Mouse (Mus musculus) CH12.LX (cell line): ENCODE measurements around the gene Cacna1h. TPM values are rescaled to one million over a fixed set of nuclear protein-coding genes. Genes with fewer than 3 reads are reported as not detected.

Experiments used
- DNase-seq: peaks from one replicate; pipeline ENCODE4 v3.0.0-alpha.2; 2013; ENCODE audit errors: extremely low read depth
- H3K27ac ChIP-seq: 2 replicates; pipeline ENCODE4 v1.5.1; 2012; ENCODE audit warnings: low read depth, mild to moderate bottlenecking, control low read depth, moderate library complexity; ENCODE audit not compliant: insufficient read depth
- H3K27me3 ChIP-seq: replicated peaks from 2 replicates; pipeline ENCODE3; 2012; ENCODE audit warnings: inconsistent platforms
- H3K36me3 ChIP-seq, 2 experiments: replicated peaks in 1 of 2; 2 replicates each; pipeline versions ENCODE3 to v1.6.1; 2012; ENCODE audit warnings: inconsistent platforms in 1 of 2, low read length in 1 of 2, mild to moderate bottlenecking in 1 of 2, mixed read lengths in 1 of 2, moderate library complexity in 1 of 2; ENCODE audit not compliant: control insufficient read depth in 1 of 2, insufficient read depth in 1 of 2
- H3K4me1 ChIP-seq, 2 experiments: 2 replicates each; pipeline ENCODE4 v1.6.1; 2012; ENCODE audit warnings: inconsistent platforms in 1 of 2, moderate library complexity in 1 of 2; ENCODE audit not compliant: insufficient read depth in 2 of 2, control insufficient read depth in 1 of 2
- H3K4me2 ChIP-seq: 2 replicates; pipeline ENCODE4 v1.6.1; 2012; ENCODE audit warnings: low read depth, mild to moderate bottlenecking, control low read depth; ENCODE audit not compliant: poor library complexity, insufficient read depth, severe bottlenecking
- H3K4me3 ChIP-seq, 3 experiments: fragments of 150-350 bp in 1 of 3; sonication (generic) in 1 of 3; replicated peaks in 1 of 3; 2 replicates each; pipeline versions ENCODE3 to v1.5.1; 2011 to 2012; ENCODE audit warnings: low read depth in 2 of 3, low read length in 2 of 3, mild to moderate bottlenecking in 2 of 3, moderate library complexity in 2 of 3, control low read depth in 1 of 3, improper control_type of control experiment in 1 of 3, inconsistent platforms in 1 of 3, mixed read lengths in 1 of 3; ENCODE audit not compliant: poor library complexity in 1 of 3
- H3K79me2 ChIP-seq: replicated peaks from 2 replicates; pipeline ENCODE4 v1.6.1; 2012; ENCODE audit warnings: mild to moderate bottlenecking, moderate library complexity; ENCODE audit not compliant: control insufficient read depth, poor library complexity, insufficient read depth, severe bottlenecking; ENCODE audit errors: extremely low read depth
- H3K9ac ChIP-seq: 2 replicates; pipeline ENCODE4 v1.6.1; 2012; ENCODE audit warnings: low read depth, mild to moderate bottlenecking, control low read depth, moderate library complexity; ENCODE audit not compliant: insufficient read depth
- H3K9me3 ChIP-seq: replicated peaks from 2 replicates; pipeline ENCODE3; 2012; ENCODE audit warnings: low read length, inconsistent platforms, mixed read lengths
- CHD2 ChIP-seq: IDR thresholded peaks from 2 replicates; pipeline ENCODE4 v1.6.1; 2011; ENCODE audit warnings: low read length, improper control_type of control experiment
- CTCF ChIP-seq, 2 experiments: IDR thresholded peaks in 1 of 2; conservative IDR thresholded peaks in 1 of 2; 2 replicates each; pipeline ENCODE4 v1.5.1; 2011 to 2012; ENCODE audit warnings: low read depth in 2 of 2, low read length in 2 of 2, improper control_type of control experiment in 1 of 2, inconsistent platforms in 1 of 2, mild to moderate bottlenecking in 1 of 2, moderate library complexity in 1 of 2
- GABPA ChIP-seq: IDR thresholded peaks from 2 replicates; pipeline ENCODE4 v1.6.1; 2012; ENCODE audit warnings: low read depth, low read length, improper control_type of control experiment, inconsistent platforms; ENCODE audit not compliant: insufficient replicate concordance
- IRF4 ChIP-seq: IDR thresholded peaks from 2 replicates; pipeline ENCODE4 v1.6.1; 2014; ENCODE audit warnings: low read depth, mild to moderate bottlenecking, inconsistent platforms, low read length, improper control_type of control experiment
- JUND ChIP-seq: conservative IDR thresholded peaks from 2 replicates; pipeline ENCODE4 v1.6.1; 2011; ENCODE audit warnings: low read depth, low read length, improper control_type of control experiment
- KAT2A ChIP-seq: IDR thresholded peaks from 2 replicates; pipeline ENCODE4 v1.6.1; 2012; ENCODE audit warnings: low read length, improper control_type of control experiment, inconsistent platforms; ENCODE audit not compliant: insufficient replicate concordance
- MAFK ChIP-seq: IDR thresholded peaks from 2 replicates; pipeline ENCODE4 v1.6.1; 2011; ENCODE audit warnings: low read length, improper control_type of control experiment; ENCODE audit not compliant: insufficient replicate concordance
- MAX ChIP-seq: IDR thresholded peaks from 2 replicates; pipeline ENCODE4 v1.6.1; 2011; ENCODE audit warnings: low read length, improper control_type of control experiment
- MEF2A ChIP-seq: IDR thresholded peaks from 2 replicates; pipeline ENCODE4 v1.6.1; 2014; ENCODE audit warnings: low read depth, mild to moderate bottlenecking, inconsistent platforms, low read length, improper control_type of control experiment, borderline replicate concordance
- MXI1 ChIP-seq: IDR thresholded peaks from 2 replicates; pipeline ENCODE4 v1.6.1; 2011; ENCODE audit warnings: mild to moderate bottlenecking, low read depth, low read length, improper control_type of control experiment
- NELFE ChIP-seq: IDR thresholded peaks from 2 replicates; pipeline ENCODE4 v1.6.1; 2011; ENCODE audit warnings: low read depth, low read length, improper control_type of control experiment
- NRF1 ChIP-seq: IDR thresholded peaks from 2 replicates; pipeline ENCODE4 v1.6.1; 2014; ENCODE audit warnings: low read depth, mild to moderate bottlenecking, inconsistent platforms, low read length, improper control_type of control experiment, moderate library complexity
- PAX5 ChIP-seq: IDR thresholded peaks from 2 replicates; pipeline ENCODE4 v1.6.1; 2012; ENCODE audit warnings: low read length, inconsistent platforms, mixed read lengths
- POLR2A ChIP-seq: IDR thresholded peaks from 2 replicates; pipeline ENCODE4 v1.6.1; 2011; ENCODE audit warnings: low read depth, mild to moderate bottlenecking, improper control_type of control experiment, low read length
- POLR2AphosphoS2 ChIP-seq: IDR thresholded peaks from 2 replicates; pipeline ENCODE4 v1.6.1; 2011; ENCODE audit warnings: low read depth, low read length, improper control_type of control experiment
- RAD21 ChIP-seq: IDR thresholded peaks from 2 replicates; pipeline ENCODE4 v1.6.1; 2011; ENCODE audit warnings: low read depth, mild to moderate bottlenecking, low read length, improper control_type of control experiment, moderate library complexity
- SMC3 ChIP-seq: IDR thresholded peaks from 2 replicates; pipeline ENCODE4 v1.6.1; 2011; ENCODE audit warnings: low read depth, low read length, improper control_type of control experiment
- TCF12 ChIP-seq: IDR thresholded peaks from 2 replicates; pipeline ENCODE4 v1.6.1; 2014; ENCODE audit warnings: low read depth, mild to moderate bottlenecking, inconsistent platforms, low read length, improper control_type of control experiment
- UBTF ChIP-seq: IDR thresholded peaks from 2 replicates; pipeline ENCODE4 v1.6.1; 2012; ENCODE audit warnings: low read depth, mild to moderate bottlenecking, inconsistent platforms, low read length, improper control_type of control experiment, moderate library complexity
- USF1 ChIP-seq: IDR thresholded peaks from 2 replicates; pipeline ENCODE4 v1.6.1; 2014; ENCODE audit warnings: low read depth, mild to moderate bottlenecking, inconsistent platforms, low read length, improper control_type of control experiment
- ZC3H11A ChIP-seq: IDR thresholded peaks from 2 replicates; pipeline ENCODE4 v1.6.1; 2012; ENCODE audit warnings: low read depth, mild to moderate bottlenecking, inconsistent platforms, low read length, improper control_type of control experiment
- ZKSCAN1 ChIP-seq: IDR thresholded peaks from 2 replicates; pipeline ENCODE4 v1.6.1; 2012; ENCODE audit warnings: low read depth, inconsistent platforms, low read length, improper control_type of control experiment, borderline replicate concordance
- ZMIZ1 ChIP-seq: IDR thresholded peaks from 2 replicates; pipeline ENCODE4 v1.6.1; 2012; ENCODE audit warnings: low read depth, mild to moderate bottlenecking, inconsistent platforms, low read length, improper control_type of control experiment
- ZNF384 ChIP-seq: IDR thresholded peaks from 2 replicates; pipeline ENCODE4 v1.6.1; 2012; ENCODE audit warnings: low read depth, low read length, improper control_type of control experiment, inconsistent platforms
- dilution Hi-C: fragments of 300-500 bp; cut with MboI; formaldehyde crosslinking; loops from 2 replicates; pipeline ENCODE4 v1.14.3; 2020; ENCODE audit warnings: low sequenced_read_pairs; ENCODE audit not compliant: extremely low pct_unique_long_range_greater_than_20kb, extremely low pct_ligation_motif_present
- in situ Hi-C: fragments of 300-500 bp; cut with MboI; formaldehyde crosslinking; loops from 3 replicates; pipeline ENCODE4 v1.14.3; 2019; ENCODE audit warnings: low sequenced_read_pairs, low pct_ligation_motif_present, low pct_unique_long_range_greater_than_20kb, mixed read lengths
- polyA plus RNA-seq: library from polyadenylated mRNA; unstranded; fragments of >175 nt; gene quantifications from 2 replicates; pipeline ENCODE4 v1.2.1, GENCODE M21; 2012; ENCODE audit warnings: low read depth; ENCODE audit not compliant: insufficient read length
- total RNA-seq, 2 experiments: library from RNA; depleted of rRNA; stranded (reverse); fragments of 300-350 nt in 1 of 2; fragments of >200 nt in 1 of 2; gene quantifications; 2 replicates each; pipeline ENCODE4 v1.2.3; 2012 to 2014

The Cacna1h gene
- total and polyA plus RNA-seq, 3 experiments: 0.04 to 0.21 (median 0.21) TPM

GRCm38 (mm10) chr17:25474330-25475077 is 40.9 kb upstream of the Cacna1h start:
- H3K9me3 ChIP-seq: no peaks in the 10 kb centered on the region
- no peaks in the 10 kb centered on the region for H3K79me2 ChIP-seq
- peak; percentile 82 for DNase-seq
- no peak overlapping the region for H3K9ac ChIP-seq
- peak overlapping the region; percentile 51 for H3K4me2 ChIP-seq
- TF ChIP-seq USF1: no peak
- no peak for TF ChIP-seq IRF4
- no peak for TF ChIP-seq PAX5
- no peak for TF ChIP-seq ZNF384
- no peak for TF ChIP-seq GABPA
- TF ChIP-seq KAT2A: no peak
- TF ChIP-seq UBTF: no peak
- no peak for TF ChIP-seq MEF2A
- TF ChIP-seq JUND: no peak
- TF ChIP-seq ZC3H11A: no peak
- no peak for TF ChIP-seq ZKSCAN1
- TF ChIP-seq CHD2: no peak
- TF ChIP-seq NELFE: no peak
- no peak for TF ChIP-seq NRF1
- no peak for TF ChIP-seq ZMIZ1
- TF ChIP-seq MXI1: no peak
- peak; percentile 36 for TF ChIP-seq SMC3
- no peak for TF ChIP-seq MAX
- peak; percentile 19 to 58; a peak in 3 of 4 replicates for TF ChIP-seq CTCF (conservative IDR thresholded peaks at IDR 0.05 in 1 of 2, IDR thresholded peaks at IDR 0.05 in 1 of 2; ENCODE audit: low read depth in 2 of 2, low read length in 2 of 2)
- peak; percentile 7 for TF ChIP-seq RAD21
- TF ChIP-seq TCF12: no peak
- peaks cover 86% of the 10 kb centered on the region for H3K27me3 ChIP-seq
- H3K4me3 ChIP-seq: peak overlapping the region in 2 of 3 experiments; percentile 20 to 47
- no peaks in the 10 kb centered on the region for H3K36me3 ChIP-seq
- dilution Hi-C loops (no loop called here), in situ Hi-C loops (loop anchor here (5.0 kb wide), 2 partner anchors 72 to 223 kb away; no protein-coding TSS in a partner anchor)
- H3K27ac ChIP-seq: no peak overlapping the region
- peaks cover 0 to 9% of the 10 kb centered on the region in 2 experiments; a peak in 2 of 4 replicates for H3K4me1 ChIP-seq

GRCm38 (mm10) chr17:25472044-25472443 is 38.5 kb upstream of the Cacna1h start:
- Histone ChIP-seq H3K27me3 (peaks cover 87% of the 10 kb centered on the region), H3K36me3 (no peaks in the 10 kb centered on the region), H3K9me3 (no peaks in the 10 kb centered on the region), H3K4me1 (peaks cover 0 to 9% of the 10 kb centered on the region in 2 experiments; a peak in 2 of 4 replicates), H3K27ac (no peak overlapping the region), H3K4me2 (no peak overlapping the region), H3K9ac (no peak overlapping the region), H3K4me3 (no peak overlapping the region), H3K79me2 (no peaks in the 10 kb centered on the region)
- dilution Hi-C loops (no loop called here), in situ Hi-C loops (loop anchor here (5.0 kb wide), 1 partner anchor 70 kb away; no protein-coding TSS in a partner anchor)
- no peak for TF ChIP-seq UBTF
- TF ChIP-seq ZNF384: no peak
- TF ChIP-seq IRF4: no peak
- TF ChIP-seq MAX: no peak
- TF ChIP-seq POLR2A: no peak
- no peak for TF ChIP-seq KAT2A
- TF ChIP-seq SMC3: no peak
- no peak for TF ChIP-seq MAFK
- no peak for TF ChIP-seq POLR2AphosphoS2
- no peak for DNase-seq
